Mouse (Mus musculus) right cerebral cortex, adult 18-20 months (tissue): ENCODE data around the gene Cd82.

Experiments
- DNase-seq: peaks from one replicate; pipeline ENCODE4 v3.0.0; 2022; ENCODE audit warnings: mixed read lengths

Gene Cd82

DNA sequence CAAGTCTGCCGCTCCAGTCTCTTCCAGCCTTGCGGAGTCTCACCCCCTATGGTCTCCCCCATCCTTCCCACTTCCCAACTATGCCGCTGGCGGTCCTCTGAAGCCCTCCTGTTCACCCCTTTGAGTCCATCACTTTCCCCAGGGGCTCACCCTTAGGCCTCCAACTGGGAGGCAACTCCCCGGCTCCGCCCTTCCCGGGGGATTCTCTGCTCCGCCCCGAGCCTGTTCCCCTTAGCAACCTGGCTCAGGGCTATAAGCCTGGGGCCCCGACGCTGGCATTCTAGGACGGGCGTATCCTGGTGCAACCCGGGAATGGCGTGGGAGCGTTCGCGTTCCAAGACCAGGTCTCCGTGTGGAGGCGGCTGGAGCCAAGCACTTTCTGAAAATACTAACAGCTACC, at the start of gene Cd82:
Gene Cd82, minus strand, starts transcription at position 381 of the 400 bp plus-strand sequence.
- no peak for DNase-seq

- no peak for DNase-seq
Measured at GRCm38 (mm10) chr2:93512130-93512529, 49.2 kb upstream of the Cd82 start.

DNA sequence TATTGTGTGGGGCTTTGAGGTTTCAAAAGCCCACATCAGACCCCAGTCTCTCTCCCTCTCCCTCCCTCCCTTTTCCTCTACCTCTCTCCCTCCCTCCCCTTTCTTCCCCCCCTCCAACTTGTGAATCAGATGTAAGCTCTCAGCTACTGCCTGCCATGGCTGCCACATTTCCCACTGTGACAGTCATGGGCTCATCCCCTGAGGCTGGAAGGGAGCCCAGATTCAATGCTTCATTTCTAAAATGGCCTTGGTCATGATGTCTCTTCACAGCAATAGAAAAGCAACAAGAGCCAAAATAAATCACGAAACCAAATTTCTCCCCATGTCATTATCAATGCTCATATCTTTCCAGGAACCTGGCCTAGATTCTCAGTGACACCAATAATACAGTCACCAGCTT, 47.9 kb upstream of the Cd82 start:
- DNase-seq: peak; percentile 31

DNA sequence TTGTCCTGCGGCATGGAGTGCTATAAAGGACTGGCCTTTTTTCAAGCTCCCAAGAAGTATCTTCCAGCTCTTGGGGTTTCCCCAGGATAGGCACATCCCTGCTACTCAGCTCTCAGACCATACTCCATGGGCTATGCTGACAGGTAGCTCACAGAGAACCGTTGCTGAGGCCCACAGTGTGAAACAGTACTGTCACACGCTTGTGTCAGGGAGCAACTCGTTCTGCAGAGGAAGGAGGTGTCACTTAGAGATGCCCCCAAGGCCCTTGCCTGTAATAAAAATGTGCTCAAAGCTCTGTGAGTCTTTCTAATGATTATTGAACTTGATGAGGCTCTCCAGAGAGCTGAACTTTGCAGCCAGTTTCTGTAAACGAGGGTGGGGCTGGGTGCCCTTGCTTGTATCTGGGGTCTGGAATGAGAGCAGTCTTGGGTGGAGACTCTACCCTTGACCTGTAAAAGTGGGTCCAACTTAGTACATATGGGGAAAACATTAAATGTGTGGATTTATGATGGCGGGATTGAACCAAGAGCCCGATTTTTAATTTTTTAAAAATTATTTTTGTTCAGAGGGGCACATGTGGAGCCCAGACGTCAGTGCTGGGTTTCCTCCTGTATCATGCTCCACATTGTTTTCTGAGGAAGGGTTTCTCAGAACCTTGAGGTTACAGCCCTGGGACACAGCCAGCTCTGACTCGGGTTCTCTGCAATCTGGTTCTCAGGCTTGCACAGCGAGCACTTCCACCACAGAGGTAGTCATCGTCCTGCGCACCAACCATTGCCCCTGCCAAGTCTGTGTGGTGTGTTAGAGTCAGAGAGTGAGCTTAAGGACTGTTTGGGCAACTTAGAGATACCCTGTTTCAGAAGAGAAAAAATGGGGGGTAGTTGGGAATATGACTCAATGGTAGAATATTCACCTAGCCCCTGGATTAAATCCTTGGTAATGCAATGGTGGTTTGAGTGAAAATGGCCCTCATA, 47.1 kb upstream of the Cd82 start:
- DNase-seq: no peak

- peak; percentile 55 for DNase-seq
Measured at GRCm38 (mm10) chr2:93505091-93505490, 42.2 kb upstream of the Cd82 start.

DNA sequence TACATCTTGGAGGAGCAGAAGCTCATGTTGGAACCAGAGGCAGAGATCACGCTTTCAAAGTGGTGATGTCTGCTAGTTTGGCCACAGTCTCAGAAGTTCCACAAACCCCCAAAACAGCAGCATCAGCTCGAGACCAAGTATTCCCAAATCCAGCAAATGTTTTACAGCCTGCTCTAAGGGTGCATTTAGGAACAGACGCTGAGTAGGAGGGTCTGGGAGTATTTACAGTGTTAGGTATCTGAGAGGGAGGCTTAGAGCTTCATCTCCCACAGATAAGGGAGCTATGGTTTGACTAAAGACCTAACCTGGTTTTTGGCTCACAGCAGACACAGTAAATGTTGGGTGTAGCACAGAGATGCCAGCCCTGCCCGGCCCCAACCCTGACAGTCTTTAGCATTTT, 40.4 kb upstream of the Cd82 start:
- DNase-seq: peak; percentile 29

- no peak for DNase-seq
Measured at GRCm38 (mm10) chr2:93501303-93501702, 38.4 kb upstream of the Cd82 start.

DNA sequence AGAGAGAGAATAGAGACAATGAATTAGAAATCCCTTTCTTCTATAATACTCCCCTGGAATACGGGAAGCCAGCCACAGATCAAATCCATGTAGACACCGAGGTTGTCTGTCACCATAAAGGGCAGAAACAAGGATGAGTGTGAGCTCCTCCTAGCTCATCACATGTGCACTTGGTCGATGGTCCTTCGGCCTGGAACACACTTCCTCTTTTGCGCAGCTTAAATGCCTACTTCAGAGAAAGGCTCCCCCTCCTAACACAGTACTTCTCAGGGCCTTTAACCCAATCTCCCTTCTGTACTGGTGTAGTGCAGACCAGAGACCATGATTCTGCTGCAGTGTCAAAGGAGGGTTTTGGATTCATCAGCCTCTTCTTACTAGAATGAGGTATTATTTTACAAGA, 34.3 kb upstream of the Cd82 start:
- DNase-seq: no peak

- no peak for DNase-seq
Measured at GRCm38 (mm10) chr2:93495170-93495569, 32.2 kb upstream of the Cd82 start.

GRCm38 (mm10) chr2:93493541-93493940, 30.6 kb upstream of the Cd82 start:
- DNase-seq: no peak

DNA sequence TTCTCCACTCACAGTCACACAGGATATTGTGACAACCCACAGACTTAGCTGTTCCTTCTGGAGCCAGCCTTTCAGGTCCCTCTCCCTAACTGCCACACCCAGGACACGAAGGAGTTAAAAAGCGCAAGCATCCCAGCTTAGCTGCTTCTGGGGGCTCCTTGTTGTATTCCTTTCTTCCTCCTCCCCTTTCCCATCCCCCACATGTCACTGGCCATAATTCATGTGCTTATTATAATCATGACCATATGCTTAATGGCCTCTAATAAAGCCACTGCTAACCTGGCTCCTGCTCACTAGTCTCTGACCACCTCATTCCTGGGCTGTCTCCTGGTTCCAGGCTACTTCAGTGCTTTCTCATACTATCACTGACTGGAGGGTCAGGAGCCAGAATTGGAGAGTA, 27.6 kb upstream of the Cd82 start:
- no peak for DNase-seq

DNA sequence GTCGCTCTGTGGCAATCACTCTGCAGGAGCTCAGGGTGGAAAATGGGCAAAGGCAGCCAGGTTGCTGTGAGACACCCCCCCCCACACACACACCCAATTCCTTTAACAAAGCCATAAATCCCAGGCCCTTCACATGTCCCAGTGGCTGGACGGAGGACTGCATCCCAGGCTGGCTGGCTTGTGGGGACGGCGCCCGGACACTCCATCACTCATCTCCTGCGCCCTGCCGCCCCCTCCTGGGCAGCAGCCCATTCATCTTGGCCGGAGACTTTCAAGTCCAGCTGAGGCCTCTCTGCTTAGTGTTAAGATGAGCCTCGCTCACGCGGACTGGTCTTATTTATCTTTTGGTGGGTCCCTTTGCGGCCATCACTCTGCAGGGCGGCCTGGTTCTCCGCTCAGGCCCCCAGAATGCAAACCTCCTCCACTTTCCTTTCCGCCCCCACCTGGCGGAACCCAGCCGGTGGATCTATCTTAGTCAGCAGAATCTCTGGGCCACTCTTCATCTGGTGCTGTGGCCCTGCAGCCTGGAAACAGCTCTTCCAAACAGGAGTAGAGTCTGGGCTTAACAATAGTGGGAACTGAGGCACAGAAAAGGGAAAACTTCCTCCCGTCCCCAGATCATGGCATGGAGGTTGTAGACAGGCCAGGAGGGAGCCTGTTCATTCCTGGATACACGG, 26.1 kb upstream of the Cd82 start:
- no peak for DNase-seq

DNA sequence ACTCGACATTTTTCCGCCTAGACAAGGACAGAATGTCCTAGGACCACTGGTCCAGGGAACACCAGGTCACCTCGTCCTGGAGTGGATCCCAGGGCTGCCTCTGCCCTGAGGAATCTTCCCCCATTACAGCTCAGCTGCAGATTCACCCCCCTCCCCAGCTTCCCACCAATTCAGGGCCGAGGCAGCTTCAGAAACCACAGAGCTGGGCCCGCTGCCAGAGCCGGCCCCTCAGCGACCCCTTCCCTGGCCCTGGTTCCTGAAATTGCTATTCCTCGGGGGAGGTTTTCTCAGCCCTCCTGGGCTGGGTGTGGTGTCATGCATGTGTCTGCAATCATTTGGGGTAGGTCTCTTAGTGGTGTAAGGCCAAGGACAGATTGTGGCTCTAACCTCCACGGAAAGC, 22.5 kb upstream of the Cd82 start:
- DNase-seq: no peak

- no peak for DNase-seq
Measured at GRCm38 (mm10) chr2:93482036-93482644, 19.2 kb upstream of the Cd82 start.

- no peak for DNase-seq
Measured at GRCm38 (mm10) chr2:93478744-93479143, 15.8 kb upstream of the Cd82 start.

DNA sequence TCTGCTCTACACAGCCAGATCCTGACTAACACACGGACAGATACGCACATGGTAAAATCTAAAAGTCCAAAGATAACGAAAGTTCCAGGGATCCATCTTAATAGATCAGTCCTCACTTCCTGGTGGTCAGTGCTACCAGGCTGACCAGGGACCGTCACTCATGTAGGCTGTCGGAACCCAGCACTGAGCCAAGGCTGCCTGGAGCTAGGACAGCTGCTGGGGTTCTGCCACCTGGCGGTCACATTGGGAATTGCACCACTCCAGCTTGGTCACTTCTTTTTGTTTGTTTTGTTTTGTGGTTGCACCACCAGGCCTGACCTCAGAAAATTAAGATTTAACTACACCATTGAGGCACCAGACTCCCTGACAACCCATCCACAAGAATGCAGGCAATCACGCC, 14.6 kb upstream of the Cd82 start:
- DNase-seq: peak; percentile 27

- DNase-seq: no peak
Measured at GRCm38 (mm10) chr2:93476487-93476886, 13.5 kb upstream of the Cd82 start.

DNA sequence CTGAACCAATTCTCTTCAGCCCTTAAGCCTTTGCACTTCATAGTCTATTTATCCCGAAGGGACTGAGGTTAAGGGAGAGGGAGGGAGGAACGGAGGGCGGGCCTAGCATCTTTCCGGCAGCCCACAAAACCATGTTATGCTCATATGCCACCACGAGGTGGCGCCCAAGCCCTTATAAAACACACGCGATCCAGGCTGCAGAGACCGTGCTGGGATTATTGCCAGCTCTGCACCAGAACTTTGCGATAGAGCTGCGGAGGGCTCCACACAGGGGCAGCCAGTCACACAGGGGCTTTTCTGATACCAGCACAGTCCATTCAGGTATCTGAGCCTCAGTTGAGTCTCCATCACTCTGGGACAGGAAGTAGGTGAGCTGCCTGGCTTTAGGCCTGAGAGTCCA, 12.1 kb upstream of the Cd82 start:
- DNase-seq: peak; percentile 91

DNA sequence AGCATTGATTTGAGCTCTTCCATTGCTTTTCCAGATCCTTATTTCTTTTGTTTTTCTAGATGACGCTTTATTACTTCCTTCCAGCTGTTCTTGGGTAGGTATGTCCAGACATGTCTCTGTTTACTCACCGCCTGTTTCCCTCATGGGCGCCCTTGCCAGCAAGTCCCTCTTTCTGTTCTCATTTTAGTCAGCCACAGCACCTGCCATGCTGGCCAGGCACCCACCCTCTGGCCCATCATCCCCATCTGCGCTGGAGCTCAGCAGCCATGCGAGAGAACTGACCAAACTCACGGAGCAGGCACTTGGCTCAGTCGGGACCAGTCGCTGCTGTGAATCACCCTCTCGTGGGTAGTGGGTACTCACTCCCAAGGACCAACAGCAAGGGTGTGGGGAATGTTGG, 11.0 kb upstream of the Cd82 start:
- no peak for DNase-seq

GRCm38 (mm10) chr2:93470849-93471576, 8.1 kb upstream of the Cd82 start:
- peak; percentile 78 for DNase-seq

DNA sequence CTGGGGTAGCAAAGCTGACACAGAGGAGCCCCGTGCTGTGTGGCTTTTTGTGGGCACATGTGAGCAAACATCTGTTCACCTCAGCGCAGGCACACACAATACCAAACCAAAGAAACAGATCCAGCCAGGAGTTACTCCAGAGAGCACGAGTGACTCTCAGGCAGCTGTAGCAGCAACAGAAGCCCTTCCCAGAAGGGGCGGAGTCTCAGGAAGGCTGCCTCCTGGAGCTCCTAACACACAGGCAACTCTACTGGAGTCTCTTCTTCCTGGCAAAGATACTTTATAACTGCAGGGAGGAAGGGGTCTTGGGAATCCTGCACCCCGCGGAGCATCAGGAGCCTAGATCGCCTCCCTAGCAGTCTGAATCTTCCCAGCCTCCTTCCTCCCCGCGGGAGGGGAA, 7.2 kb upstream of the Cd82 start:
- DNase-seq: peak; percentile 53

GRCm38 (mm10) chr2:93469118-93469517, 6.2 kb upstream of the Cd82 start:
- no peak for DNase-seq

DNA sequence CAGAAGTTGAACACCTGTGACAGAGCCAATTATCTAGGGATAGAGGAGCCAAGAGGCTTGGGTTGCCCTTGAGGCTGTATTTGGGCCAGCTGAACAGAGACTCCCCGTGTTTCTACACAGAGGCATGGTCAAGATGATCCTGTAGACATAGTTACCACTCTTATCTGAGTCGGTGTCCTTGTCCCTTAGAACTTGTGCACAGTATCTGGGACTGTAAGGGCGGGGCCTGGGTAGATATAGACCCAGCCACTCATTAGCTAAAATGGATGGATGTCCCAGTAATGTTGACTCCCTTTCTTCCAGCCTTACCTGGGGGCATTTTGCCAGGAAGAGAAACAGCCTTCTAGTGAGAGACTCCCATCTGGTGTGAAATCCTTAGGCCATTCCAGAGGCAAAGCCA, 3.4 kb upstream of the Cd82 start:
- DNase-seq: no peak
